ENCODE assay signal across 8 mouse cellular contexts in genomic region chr4:59360704-59361103, GRCm38 (mm10).
DNase-seq lines count a peak whose midpoint lies in the region; ATAC-seq and TF ChIP-seq lines count a peak whose summit lies in the region.

No protein-coding gene starts in this region.

- 4% methylated on average over 15 of the region's 15 CpGs for WGBS in heart, embryonic 14.5 days
- 3% methylated on average over 15 of the region's 15 CpGs for WGBS in lung, embryonic 14.5 days

- no peak overlapping the region for H3K27ac ChIP-seq in heart, embryonic 14.5 days (replicated peaks in 1 of 2; ENCODE audit: control insufficient read depth in 1 of 2, insufficient read depth in 1 of 2, low read depth in 2 of 2, low read length in 2 of 2)
- H3K27ac ChIP-seq in lung, embryonic 14.5 days (ENCODE audit: low read depth), result no peak overlapping the region

- no peak for ATAC-seq in heart, embryonic 14.5 days (ENCODE audit: insufficient number of reproducible peaks, insufficient read depth, low FRiP score, low read depth)
- no peak for ATAC-seq in lung, embryonic 14.5 days (ENCODE audit: insufficient read depth)

- H3K4me2 ChIP-seq in heart, embryonic 14.5 days (ENCODE audit: low read length), result peak overlapping the region; percentile 31
- 0 out of 2 replicates have a peak overlapping the region, but pooled peaks have one; percentile 25 for H3K4me2 ChIP-seq in lung, embryonic 14.5 days

- H3K4me1 ChIP-seq in heart, embryonic 14.5 days (ENCODE audit: control insufficient read depth in 2 of 2, insufficient read depth in 2 of 2, low read length in 2 of 2), result peaks cover 9 to 24% of the 10 kb centered on the region in 2 experiments
- peaks cover 19% of the 10 kb centered on the region for H3K4me1 ChIP-seq in lung, embryonic 14.5 days (ENCODE audit: insufficient read depth)

- peak; percentile 91 for TF ChIP-seq CTCF in lung, embryonic 14.5 days (IDR thresholded peaks at IDR 0.05; ENCODE audit: low read depth)

- H3K4me3 ChIP-seq in heart, embryonic 14.5 days (ENCODE audit: control insufficient read depth in 1 of 2, insufficient read depth in 1 of 2, low read depth in 1 of 2, low read length in 2 of 2), result no peak overlapping the region
- no peak overlapping the region for H3K4me3 ChIP-seq in lung, embryonic 14.5 days (ENCODE audit: low read depth, low read length)

- H3K36me3 ChIP-seq in heart, embryonic 14.5 days (ENCODE audit: control insufficient read depth, insufficient read depth, low read length), result no peaks in the 10 kb centered on the region
- H3K36me3 ChIP-seq in lung, embryonic 14.5 days (ENCODE audit: insufficient read depth), result no peaks in the 10 kb centered on the region

- no peaks in the 10 kb centered on the region for H3K9me3 ChIP-seq in heart, embryonic 14.5 days (ENCODE audit: control insufficient read depth, low read length)
- no peaks in the 10 kb centered on the region for H3K9me3 ChIP-seq in lung, embryonic 14.5 days (ENCODE audit: low read depth, low read length)

- H3K27me3 ChIP-seq in heart, embryonic 14.5 days (ENCODE audit: control insufficient read depth, insufficient read depth, low read length), result no peaks in the 10 kb centered on the region
- no peaks in the 10 kb centered on the region for H3K27me3 ChIP-seq in lung, embryonic 14.5 days (ENCODE audit: insufficient read depth, low read length)

- DNase-seq in CD4-positive helper T cell, adult 2 months (ENCODE audit: low read depth, low spot score), result peak; percentile 71
- peak; percentile 43 for DNase-seq in adrenal gland, adult 8-10 months
- peak; percentile 78 for DNase-seq in embryo, embryonic 9.5 days (ENCODE audit: extremely low spot score)
- DNase-seq in layer of hippocampus, adult 18-20 months (ENCODE audit: low spot score in 2 of 2), result peak; percentile 48 to 86
- peak; percentile 94 for DNase-seq in lung, embryonic 14.5 days
- DNase-seq in ovary, postnatal 10 days (ENCODE audit: low spot score), result peak; percentile 62
- peak; percentile 48 to 83 for DNase-seq in thymus, postnatal 10 days (ENCODE audit: low spot score in 2 of 2)

- peak overlapping the region; percentile 25; the same call in 1 of the 2 replicates for H3K9ac ChIP-seq in heart, embryonic 14.5 days (ENCODE audit: low read length)
- no peak overlapping the region for H3K9ac ChIP-seq in lung, embryonic 14.5 days

Comparison
In these comparisons a context has a peak if more than half of its experiments do, and no peak if none do; other contexts are left out.
1. DNase-seq: peak in every context shown above with its lines; median percentile 94 in lung, embryonic 14.5 days; 78 in embryo, embryonic 9.5 days; 71 in CD4-positive helper T cell, adult 2 months; 67 in layer of hippocampus, adult 18-20 months; 66 in thymus, postnatal 10 days; 62 in ovary, postnatal 10 days; 43 in adrenal gland, adult 8-10 months.